Mouse (Mus musculus): ENCODE results near the gene Egr4.

DNA sequence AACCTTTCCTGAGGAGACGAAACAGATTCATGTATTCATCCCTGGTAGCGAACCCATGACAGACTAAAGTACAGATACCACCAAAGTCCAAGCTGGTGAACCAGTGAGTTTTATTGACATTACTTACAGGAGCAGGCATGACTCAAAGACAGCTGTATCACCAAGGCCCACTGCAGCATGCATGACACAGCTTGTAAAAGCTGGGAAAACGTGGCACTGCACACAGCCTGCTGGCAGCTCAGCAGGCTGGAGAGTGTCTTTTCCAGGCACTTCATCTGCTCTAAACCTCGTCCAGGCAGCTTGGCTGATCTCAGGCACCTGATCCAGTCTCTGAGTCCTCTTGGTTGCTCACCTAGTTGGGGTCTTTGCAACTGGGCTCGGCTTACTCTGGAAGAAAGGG, 4.8 kb downstream of the Egr4 start:
- TF ChIP-seq CTCF (IDR thresholded peaks at IDR 0.05; ENCODE audit: insufficient read depth, low read depth, low read length) = no peak
- TF ChIP-seq POLR2A (IDR thresholded peaks at IDR 0.05; ENCODE audit: insufficient read depth, low read depth, low read length) = no peak

All from olfactory bulb, adult 2 months (tissue).